Mouse (Mus musculus) cerebellum, postnatal 25 days (tissue): ENCODE measurements around the gene Gm42688.

Experiments
- DNase-seq, 2 experiments: peaks; one replicate each; pipeline ENCODE4 v3.0.0; 2021; ENCODE audit warnings: mixed read lengths in 2 of 2

The Gm42688 gene

GRCm38 (mm10) chr6:83118825-83119733 is 17.7 kb downstream of the Gm42688 start:
- DNase-seq, result no peak

DNA sequence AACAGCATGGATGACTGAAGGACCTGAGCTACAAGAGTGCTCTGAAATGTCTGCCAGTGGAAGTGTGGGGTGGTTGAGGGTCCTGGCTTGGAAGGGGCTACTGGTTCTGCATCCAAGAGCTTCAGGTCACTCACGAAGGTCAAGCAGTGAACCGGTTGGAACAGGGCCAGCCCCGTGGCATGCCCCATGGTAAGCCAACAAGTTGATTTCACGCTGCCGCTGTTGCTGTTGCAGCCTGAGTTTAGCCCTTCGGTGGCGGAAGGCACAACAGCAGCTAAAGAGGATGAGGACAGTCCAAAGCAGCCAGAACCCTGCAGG is 18.3 kb downstream of the Gm42688 start:
- DNase-seq, result peak; percentile 25 to 56

DNA sequence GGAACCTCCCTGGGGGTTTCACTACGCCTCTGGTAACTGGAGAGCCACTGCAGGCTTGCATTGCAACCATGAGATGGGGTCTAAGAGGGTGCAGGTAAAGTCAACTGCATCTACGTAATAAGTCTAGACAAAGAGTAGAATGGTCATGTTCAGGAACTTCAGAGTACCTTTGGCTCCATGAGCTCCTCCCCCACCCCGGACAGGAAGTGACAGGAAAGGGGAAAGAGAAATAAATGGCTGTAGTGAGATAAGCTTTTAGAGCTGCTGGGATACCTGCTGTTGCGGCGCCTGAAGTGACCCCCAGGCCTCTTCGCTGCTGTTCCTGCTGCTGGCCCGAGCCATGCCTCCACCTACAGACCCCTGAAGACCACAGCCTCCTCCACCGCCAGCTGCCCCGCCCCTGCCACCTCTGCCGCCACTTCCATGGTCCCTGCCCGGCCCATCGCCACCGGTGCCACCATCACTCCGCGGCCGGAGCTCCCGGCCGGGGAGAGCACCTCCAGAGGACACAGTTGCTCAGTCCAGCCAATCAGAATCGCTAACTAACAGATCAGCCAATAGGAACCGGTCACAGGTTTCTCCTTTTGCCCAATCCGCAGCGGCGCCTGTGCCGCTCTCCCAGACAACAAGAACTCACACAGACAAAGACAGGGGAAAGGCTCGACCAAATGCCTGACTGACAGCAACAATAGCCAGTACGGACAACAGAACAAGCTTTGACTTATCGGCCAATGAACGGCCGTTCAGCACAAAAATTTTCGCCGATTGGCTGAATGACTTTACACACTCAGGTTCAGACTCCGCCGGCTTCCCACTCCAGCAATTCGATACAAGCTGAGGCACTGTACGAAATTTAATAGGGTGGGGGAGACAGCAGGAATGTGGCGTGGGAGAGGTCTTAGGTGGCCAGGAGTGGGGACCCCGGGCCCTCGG is 19.8 kb downstream of the Gm42688 start, which contains the start of gene Wbp1:
Gene Wbp1, minus strand, starts transcription at position 630 of the 933 bp plus-strand sequence.
- peak; percentile 92 to 93 for DNase-seq

DNA sequence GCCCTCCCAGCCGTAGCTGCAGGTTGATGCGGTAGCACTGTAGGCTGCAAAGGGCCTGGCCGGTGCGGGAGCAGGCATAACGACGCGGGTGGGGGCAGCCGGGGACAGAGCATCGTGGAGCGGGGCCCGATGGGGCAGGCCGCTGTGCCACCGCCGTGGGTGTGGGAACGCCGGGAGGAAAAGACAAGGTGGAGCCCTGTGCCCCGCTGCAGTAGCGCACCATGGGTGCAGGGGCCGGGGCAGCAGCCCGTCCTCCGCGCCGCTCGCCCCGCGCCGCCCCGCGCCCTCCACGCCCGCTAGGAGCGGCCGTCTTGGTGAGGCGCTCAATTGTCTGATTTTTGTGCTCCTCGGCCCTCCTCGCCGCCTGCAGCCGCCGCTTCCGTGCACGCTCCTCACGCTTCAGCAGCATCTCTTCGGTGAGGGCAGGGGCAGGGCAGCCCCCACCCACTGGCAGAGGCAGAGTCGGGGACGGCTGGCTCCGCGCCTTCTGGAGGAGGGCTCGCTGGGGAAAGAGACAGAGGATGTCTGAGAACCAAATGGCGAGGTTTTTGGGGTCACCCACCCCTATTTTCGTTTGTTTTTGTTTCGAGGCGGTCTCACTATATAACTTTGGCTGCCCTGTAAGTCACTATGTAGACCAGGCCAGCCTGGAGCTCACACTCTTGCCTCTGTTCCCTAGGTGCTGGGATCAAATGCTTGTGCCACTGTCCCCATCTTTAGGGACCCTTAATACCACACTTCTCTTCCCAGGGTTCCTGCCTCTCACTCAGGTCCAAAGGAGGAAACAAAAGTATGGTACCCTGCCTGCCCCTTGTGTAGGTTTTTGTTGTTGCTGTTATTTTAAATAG is 20.7 kb downstream of the Gm42688 start:
- DNase-seq, result peak in 1 of 2 experiments; percentile 53

DNA sequence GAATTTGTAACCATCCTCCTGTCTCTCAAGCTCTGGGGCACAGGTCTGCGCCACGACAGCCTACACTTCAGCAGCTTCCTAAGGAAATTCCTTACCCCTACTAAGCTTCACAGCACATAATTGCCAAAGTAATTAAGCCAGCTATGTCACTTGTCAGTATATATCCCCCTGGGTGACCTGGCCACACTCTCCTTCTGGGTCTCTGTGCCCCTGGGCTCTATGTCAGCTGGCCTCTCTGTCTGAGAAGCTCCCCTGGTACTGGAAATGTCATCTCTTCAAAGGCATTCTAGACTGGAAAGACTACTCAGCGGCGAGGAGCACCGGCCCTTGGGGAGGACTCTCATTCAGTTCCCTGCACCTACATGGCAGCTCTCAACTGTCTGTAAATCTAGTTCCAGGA is 21.5 kb downstream of the Gm42688 start:
- DNase-seq, result no peak

DNA sequence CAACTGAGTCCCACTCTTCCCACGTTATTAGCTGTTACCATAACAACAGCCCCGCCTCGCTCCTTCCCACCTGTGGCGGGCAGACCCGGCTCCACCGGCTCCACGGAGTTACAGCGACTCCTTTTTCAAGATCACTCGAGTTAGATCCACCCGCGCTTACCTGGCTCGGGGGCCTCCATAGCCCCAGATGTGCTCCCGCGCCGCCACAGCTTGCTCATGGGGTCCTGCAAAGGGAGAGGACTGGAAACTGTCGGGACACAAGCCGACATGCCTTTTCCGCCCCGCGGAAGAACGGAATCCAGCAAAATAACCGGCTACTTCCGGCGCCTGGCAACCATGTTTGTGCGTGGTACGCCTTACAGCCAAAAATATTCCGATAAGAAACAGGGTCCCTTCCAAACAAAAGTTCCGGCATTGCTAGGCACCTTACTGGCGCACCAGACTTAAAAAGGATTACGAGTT is 23.5 kb downstream of the Gm42688 start:
- DNase-seq, result peak; percentile 83 to 88

DNA sequence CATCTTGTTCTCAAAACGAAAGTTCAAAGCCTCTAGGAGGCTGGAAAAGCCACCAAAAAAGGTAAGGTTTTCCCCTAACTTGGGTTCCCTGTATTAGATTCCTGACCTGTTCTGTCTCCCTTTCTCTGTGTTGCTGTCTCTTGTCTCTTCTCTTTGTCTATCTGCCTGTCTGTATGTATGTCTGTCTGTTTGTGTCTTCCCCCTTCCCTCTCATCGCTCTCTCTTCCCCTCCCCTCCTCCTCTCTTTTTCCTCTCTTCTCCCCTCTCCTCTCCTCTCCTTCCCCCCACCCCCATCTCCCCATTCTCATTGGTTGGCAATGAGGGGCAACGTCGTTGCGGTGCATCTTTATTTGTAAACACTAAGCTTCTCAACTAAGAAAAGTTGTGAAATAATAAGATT is 23.9 kb downstream of the Gm42688 start, which contains the start of gene Ino80b:
Gene Ino80b, minus strand, starts transcription at position 101 of the 400 bp plus-strand sequence.
- DNase-seq, result no peak

DNA sequence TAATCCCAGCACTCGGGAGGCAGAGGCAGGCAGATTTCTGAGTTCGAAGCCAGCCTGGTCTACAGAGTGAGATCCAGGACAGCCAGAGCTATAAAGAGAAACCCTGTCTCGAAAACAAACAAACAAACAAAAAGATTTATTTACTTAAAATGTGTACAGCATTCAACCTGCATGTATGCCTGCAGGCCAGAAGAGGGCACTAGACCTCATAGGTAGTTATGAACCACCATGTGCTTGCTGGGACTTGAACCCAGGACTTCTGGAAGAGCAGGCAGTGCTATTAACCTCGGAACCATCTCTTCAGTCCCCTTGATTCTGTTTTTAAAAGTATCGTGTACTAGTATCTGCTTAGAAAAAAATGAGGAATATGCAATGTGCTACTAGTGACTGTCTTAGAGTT is 26.0 kb downstream of the Gm42688 start:
- no peak for DNase-seq

DNA sequence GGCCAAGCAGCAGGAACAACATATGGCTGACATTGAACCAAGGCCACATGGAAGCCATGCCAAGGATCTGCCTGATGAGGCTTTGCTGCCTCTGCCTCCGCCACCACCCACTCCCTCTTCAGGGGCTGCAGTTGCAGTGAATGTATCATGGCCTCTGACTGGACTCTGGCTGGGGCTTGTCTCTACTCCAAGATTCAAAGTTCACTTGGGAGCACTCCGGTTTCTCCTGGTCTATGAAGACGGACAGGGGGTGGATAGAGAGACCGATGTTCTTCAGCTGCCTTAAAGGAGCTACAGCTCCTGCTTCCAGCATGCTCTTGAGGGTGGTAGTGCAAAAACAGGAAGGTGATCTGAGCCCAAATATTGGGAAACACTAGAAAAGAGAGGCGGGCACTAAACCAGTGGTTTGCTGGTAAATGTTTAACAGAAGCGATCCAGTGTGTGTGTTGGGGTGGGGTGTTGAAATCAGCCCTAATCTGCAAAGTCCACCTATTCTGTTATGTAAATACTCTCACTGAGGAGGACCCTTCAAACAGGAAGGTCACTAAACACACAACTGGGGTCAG is 30.1 kb downstream of the Gm42688 start:
- DNase-seq, result no peak

GRCm38 (mm10) chr6:83132176-83132919 is 30.9 kb downstream of the Gm42688 start:
- DNase-seq, result no peak

DNA sequence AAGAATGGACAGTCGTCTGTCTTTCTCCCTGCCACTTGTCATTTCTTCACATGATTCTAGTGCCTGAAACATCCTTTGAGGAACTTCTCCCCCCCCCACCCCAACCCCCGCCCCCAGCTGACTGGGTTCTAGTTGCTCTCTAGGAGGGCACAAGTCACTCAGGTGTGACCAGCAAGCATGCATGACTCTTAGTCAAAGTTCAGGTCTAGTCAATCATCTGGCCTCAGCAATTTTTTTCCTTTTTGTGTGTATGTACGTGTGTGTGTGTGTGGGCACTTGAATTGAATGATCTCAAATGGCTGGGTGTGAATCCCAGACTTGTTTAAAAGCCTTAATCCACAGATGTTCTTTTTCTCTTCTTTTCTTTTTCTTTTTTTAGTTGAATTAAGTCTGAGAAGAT is 32.8 kb downstream of the Gm42688 start:
- no peak for DNase-seq

- no peak for DNase-seq
Measured at GRCm38 (mm10) chr6:83134951-83135513, 33.6 kb downstream of the Gm42688 start, which contains the start of gene Rtkn. TSS of gene Rtkn (plus strand) at chr6:83135463.

DNA sequence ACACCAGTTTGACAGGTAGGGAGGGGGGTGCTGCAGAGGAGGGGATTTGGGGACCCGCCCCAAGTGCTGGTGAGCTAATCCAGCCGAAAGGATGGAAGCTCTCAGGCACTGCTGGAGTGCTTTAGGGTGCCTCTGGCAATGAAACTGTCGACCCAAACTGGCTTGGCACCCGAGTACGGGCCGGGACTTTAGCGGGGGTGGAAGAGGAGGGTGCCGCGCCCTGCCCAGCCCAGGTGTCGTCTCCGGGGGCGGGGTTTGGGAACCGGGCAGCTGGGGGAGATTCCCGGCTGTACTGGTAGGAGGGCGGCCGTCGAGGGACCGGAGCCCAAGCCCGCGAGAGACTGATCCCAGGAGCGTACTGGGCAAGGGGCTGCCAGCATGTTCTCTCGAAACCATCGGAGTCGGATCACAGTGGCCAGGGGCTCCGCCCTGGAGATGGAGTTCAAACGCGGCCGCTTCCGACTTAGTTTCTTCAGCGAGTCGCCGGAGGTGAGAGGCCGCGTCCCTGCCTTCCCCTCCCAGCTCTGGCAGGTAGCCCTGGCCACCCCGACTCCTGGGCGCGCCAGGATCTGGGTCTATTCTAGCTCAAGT is 34.2 kb downstream of the Gm42688 start:
- DNase-seq, result no peak

GRCm38 (mm10) chr6:83136291-83136880 is 35.0 kb downstream of the Gm42688 start:
- no peak for DNase-seq

DNA sequence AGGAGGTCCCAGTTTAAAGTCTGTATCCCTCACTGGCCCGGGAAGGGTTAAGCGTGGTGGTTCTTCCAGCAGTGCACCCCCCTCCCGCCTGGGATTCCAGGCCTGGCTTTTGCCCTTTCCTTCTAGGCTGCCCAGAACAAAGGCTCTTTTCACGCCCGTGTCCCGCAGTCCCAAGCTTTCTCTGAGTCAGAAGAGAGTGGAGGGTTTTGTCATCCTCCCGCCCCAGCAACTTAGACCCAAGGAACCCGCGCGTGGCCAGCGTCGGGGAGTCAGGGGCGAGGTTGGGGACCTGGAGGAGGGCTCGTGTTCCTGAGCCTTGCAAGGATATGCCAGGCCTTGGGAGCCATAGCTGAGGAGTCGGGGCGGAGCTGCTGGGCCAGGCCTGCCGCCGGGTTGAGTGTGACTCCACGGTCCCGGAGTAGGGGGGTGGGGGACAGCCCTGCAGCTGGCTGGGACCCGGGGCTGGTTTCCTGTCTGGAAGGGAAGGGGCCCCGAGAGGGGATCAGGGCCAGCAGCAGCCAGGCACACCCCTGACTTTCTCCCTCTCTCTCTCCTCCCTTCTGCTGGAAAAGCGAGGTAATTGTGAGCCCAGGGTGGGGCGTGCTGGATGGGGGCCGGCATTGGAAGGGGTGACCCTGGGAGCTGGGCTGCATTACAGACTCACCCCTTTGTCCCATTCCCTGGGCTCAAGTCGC is 35.6 kb downstream of the Gm42688 start:
- no peak for DNase-seq

DNA sequence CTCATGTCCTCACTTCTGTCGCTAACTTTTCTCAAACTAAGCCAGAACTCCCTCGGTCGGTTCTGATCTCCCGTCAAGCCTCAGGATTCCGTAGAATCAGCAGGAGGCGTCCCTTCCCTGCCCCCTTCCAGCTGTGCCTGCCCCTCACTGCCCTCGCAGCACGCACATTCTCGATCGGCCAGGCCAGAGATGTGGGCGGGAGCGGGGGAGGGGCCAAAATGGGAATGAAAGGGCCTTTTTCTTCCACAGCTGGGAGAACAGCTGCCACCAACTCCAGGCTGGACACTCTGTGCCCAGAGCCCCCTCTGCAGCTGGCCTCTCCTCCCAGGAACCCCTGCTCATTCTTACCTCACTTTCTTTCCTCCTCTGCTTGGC is 36.1 kb downstream of the Gm42688 start:
- DNase-seq, result peak in 1 of 2 experiments; percentile 31

DNA sequence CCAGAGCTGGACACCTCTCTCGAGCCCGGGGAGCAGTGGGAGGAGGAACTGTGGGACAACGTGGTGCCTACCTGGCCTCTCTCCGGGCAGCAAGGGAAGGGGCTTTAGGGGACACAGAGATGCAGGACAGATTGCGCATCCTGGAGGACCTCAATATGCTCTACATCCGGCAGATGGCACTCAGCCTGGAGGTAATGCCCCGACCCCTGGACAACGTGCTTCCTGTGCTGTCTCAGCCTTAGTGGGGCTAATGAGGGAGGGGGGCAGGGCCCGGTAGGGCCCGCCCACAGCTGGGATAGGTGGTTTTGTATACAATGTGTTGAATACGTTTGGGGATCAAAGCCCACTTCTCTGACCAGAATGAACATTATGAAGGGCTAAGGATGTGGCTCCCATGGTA is 36.6 kb downstream of the Gm42688 start:
- DNase-seq, result no peak

DNA sequence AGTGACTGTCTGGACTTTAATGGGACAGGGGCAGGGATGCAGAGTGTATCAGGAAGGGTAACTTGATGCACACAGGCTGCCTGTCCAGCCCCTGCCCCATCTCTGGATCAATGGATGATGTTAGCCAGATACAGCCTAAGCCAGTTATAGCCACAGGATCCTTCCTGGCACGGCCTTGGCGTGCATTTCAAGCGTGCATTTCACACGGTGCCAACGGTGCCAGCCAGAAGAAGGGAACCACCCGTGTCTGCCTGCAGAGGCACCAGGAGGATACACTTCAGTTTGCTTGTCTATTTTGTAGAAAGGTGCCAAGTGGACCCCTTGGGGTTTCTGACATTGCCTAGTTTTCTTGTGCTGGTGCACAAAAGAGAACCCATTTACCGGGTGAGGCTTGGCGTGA is 38.6 kb downstream of the Gm42688 start:
- no peak for DNase-seq

DNA sequence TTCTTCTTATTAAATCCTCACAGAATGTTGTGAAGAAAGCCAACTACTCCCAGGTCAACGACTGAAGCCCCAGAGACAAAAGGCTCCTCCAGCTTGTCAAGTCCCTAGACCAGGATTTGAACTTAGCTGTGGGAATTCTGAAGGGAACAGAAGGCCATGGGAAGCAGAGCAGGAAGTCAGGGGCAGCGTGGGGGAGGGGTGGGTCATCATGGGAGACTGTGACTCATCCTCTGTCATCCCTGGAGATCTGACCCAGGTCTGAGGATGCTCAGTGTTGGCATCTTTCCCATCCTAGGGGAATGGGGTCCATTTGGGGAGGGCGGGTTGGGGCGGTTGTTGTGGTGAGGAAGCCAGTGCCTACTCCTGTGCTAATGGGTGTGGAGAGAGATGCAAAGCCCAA is 40.2 kb downstream of the Gm42688 start:
- no peak for DNase-seq
